Mouse (Mus musculus): ENCODE data around the gene Stat3. TPM values are rescaled to one million over a fixed set of nuclear protein-coding genes. Genes with fewer than 3 reads are reported as not detected.

The Stat3 gene
- total RNA-seq, 2 experiments from 2014 or later = 37.8 to 43.4 TPM

DNA sequence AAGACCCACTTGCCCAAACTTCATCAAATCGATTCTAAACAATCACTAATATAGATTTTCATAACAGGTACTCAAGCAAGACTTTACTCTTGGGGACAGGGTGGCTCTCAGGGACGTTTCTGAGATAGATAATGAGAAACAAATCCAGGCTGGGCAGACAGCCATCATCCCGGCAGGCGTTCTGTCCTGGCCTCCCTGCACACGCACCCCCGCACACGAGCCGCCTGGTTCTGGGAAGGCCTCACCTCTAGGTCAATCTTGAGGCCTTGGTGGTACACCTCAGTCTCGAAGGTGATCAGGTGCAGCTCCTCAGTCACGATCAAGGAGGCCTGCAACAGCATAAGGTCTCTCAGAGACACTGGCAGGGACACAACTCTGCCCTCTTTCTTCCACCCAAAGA is 43.3 kb downstream of the Stat3 start:
- ATAC-seq (replicated peaks; ENCODE audit: low FRiP score, poor library complexity, severe bottlenecking) = no peak

DNA sequence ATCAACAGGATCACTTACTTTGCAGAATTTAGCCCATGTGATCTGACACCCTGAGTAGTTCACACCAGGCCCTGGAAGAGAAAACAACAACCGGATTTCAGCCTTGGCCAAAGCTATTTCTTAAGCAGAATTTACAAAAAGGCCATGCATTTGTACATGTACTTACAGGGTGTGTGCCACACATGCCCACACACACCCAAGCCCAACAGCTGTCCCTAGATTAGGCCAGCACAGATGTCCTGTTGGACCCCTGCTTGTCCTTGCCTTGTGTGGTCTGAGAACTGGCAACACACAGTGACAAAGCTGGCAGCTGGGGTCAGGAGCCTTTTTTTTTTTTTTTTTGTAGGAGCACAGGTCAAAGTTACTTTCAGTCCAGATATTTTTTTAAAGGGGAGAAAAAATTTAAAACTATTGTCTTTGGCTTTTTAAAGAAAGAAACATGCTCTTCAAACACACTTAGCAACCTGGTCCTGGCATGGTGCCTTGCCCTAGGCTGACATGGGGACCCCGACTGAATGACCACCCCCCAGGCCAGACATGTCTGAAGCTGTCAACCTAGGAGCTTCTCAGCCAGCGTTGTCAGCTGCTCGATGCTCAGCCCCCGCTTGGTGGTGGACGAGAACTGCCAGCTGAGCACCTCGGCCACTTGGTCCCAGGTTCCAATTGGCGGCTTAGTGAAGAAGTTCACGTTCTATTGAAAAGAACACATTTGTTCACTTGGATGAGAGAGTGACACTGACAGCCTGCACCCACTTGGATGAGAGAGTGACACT is 45.0 kb downstream of the Stat3 start:
- ATAC-seq (replicated peaks; ENCODE audit: low FRiP score, poor library complexity, severe bottlenecking) = no peak

DNA sequence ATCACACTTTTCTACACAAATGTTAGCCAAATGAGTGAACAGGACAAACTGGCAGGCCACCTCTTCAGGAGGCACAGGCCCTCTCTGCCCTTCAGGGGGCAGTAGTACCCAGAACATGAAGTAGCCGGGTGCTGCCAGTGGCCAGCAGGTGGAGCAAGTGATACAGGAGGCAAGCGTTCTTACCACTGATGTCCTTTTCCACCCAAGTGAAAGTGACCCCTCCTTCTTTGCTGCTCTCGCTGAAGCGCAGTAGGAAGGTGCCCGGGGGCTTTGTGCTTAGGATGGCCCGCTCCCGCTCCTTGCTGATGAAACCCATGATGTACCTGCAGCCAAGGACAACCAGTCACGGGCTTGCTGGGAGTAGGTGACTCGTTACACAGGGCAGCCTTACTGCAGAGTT is 45.9 kb downstream of the Stat3 start:
- ATAC-seq (replicated peaks; ENCODE audit: low FRiP score, poor library complexity, severe bottlenecking) = peak; percentile 93

DNA sequence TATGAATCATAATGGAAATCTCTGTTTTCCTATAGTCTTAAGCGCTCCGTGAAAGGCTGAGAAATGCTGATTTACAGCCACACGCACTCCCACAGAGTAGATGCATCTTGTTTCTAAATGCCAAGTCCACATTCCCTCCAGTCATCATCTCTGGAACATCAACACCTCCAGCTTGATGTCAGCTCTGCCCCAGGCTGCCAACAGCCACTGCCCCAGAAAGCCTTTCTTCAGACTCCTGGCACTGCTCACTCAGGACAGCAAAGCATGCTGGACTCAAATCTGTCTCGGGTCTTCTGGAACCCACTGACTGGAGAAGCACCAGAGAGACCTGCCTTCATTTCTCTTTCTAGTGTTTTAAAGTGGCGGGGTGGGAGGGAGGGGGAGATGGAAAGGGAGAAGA is 46.9 kb downstream of the Stat3 start:
- ATAC-seq (replicated peaks; ENCODE audit: low FRiP score, poor library complexity, severe bottlenecking) = no peak

DNA sequence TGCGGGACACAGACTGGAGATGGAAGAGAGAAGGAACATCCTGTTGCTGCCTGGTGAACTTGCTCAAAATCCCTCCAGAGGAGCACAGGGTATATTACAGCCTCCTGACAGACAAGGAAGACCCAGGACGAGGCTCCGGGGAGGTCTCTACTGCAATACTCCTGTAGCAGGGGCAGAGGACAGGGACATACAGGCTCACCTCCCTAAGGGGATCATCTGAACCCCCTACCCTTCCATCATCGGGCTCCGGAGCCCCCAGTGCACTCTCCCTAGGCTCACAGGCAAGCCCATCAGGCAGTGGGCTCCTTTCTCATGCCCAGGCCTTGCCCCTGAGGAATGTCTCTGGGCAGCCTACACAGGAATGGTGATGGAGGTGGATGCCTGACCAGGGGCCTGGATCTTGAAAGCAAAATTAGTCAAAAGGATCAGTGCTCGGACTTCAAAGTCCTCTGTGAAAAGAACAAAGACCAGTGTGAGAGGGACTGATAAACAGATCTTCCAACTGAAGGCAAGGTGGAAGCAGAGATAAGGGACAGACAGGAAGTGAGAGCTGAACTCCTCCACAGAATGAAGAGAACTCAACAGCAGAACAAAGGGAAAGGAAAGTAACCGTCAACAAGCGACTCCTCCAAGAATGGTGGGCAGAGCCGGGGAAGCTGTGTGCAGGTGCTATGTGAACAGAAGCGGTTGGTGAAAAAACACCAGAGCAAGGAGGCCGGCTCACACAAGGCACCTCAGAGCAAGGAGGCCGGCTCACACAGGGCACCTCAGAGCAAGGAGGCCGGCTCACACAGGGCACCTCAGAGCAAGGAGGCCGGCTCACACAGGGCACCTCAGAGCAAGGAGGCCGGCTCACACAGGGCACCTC is 47.9 kb downstream of the Stat3 start:
- peak; percentile 50 for ATAC-seq (replicated peaks; ENCODE audit: low FRiP score, poor library complexity, severe bottlenecking)

DNA sequence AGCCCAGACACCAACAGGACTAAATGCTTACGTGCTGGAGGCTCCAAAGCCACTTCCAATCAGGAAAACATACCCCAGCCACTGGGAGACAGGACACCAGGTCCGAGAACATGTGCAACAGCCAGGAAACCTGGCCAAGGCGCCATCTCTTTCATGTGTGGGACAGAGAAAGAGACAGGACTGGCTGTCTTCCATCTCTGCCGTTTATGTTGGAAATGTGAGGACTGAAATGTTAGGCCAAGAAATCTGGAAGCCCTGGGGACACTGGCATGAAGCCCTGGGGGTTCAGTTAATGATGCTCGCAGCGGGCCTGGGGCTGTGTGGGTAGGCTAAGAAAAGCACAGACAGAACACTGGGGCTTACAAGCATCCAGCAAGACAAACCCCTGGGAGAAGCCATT is 48.9 kb downstream of the Stat3 start:
- ATAC-seq (replicated peaks; ENCODE audit: low FRiP score, poor library complexity, severe bottlenecking) = no peak

DNA sequence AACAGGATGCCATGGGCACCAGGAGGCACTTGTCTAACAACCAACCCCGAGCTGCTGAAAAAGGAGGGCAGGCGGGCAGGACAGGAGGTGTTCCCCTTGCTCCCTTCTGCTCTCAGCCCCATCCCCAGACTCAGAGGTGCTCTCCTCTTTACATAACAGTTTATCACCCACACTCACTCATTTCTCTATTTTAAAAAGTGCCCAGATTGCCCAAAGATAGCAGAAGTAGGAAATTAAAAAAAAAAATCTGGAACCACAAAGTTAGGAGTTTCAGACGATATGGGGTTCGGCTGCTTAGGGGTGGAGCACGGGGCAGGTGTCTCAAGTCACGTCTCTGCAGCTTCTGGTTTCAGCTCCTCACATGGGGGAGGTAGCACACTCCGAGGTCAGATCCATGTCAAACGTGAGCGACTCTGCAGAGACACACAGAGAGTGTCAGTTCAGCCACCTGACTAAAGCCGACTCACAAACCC is 51.0 kb downstream of the Stat3 start:
- ATAC-seq (replicated peaks; ENCODE audit: low FRiP score, poor library complexity, severe bottlenecking) = no peak

DNA sequence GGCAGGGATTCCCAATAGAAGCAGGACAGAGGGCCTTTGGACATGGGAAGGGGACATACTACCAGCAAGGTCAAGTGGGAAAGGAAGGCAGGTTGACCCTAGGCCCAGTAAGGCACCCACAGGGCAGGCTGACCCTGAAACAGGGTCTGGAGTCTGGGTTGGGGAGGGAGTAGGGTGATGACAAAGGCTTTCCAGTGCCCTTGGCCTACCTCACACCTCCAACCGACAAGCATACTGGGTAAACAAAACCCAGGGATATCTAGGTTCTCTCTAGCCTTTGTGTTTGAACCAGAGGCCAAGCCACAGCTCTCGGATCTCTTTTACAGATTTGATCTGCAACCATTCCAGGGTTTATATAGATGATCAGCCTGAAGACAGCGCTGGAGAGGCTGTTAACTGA is 51.6 kb downstream of the Stat3 start:
- ATAC-seq (replicated peaks; ENCODE audit: low FRiP score, poor library complexity, severe bottlenecking) = no peak

DNA sequence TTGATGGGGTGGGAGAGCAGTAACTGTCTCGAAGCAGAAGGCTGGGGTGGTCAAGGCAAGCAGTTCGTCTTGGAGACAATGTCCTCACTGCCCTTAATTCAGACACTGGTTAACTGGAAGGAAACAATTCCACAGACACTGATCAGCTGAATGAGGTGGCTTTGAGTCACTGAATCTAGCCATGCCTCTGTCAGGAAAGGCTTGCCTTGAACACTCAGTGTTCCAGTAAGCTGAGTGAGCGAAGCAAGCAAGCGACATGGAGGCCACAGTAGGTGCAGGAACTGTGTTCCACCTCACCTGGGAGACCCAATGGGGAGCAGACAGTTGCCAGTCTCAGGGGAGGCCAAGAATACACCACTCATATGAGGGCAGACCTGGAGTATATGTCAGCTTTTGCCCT is 52.1 kb downstream of the Stat3 start:
- ATAC-seq (replicated peaks; ENCODE audit: low FRiP score, poor library complexity, severe bottlenecking) = no peak

DNA sequence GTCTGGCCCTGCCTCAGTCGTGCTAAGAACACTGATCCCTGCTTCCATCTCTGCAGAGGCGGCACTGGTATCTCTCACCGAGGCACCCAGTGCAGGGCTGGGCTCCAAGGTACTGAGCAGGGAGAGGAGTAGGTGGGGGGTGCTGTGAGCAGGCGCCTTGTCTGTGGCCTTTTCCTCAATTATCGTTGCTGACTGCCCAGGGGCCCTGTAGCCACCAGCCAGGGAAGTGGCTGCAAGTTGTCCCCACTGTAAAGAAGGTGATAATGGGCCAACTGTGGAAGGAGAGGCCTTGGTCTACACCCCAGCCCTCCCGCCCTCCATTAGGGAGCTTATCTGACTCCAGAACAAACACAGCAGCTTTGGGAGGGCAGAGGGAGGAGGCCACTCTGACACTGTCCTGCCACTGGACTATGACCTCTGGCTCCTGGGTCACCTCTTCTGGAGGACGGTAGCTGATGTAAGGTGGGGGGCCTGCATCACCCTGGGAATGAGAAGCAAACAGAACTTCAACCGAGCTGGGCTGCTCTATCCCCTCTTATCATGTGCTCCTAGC is 53.1 kb downstream of the Stat3 start:
- peak; percentile 54 for ATAC-seq (replicated peaks; ENCODE audit: low FRiP score, poor library complexity, severe bottlenecking)

DNA sequence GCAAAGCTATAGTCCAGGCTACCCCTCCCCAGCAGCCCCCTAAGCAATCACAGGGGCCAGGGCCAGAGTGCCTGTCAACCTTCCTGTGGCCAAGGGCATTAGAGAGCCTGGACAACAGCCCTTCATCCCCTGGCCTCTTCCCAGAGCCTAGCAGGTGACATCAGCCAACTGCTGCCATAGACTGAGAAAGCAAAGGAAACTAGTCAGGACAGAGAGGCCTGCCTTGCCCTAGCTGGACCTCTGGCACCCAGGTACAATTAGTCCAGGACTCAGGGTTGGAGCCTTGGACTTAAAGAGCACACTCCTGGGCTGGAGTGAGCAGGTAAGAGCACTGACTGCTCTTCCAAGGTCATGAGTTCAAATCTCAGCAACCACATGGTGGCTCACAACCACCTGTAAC is 53.9 kb downstream of the Stat3 start:
- ATAC-seq (replicated peaks; ENCODE audit: low FRiP score, poor library complexity, severe bottlenecking) = no peak

DNA sequence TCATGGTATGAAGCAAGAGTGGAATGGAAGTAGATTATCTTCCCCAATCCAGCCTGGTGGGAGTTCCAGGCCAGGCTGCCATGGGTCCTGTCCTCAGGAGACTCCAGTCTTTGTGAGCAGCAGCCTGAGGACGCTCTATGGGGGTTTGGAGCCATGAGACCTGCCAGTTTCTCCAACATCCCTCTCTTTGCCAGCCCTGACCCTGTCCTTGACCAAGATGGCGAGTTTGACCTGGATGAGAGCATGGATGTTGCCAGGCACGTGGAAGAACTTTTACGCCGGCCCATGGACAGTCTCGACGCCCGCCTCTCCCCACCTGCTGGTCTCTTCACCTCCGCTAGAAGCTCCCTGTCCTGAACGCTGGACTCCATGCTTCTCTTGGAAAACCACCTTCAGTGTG is 55.7 kb downstream of the Stat3 start:
- no peak for ATAC-seq (replicated peaks; ENCODE audit: low FRiP score, poor library complexity, severe bottlenecking)

DNA sequence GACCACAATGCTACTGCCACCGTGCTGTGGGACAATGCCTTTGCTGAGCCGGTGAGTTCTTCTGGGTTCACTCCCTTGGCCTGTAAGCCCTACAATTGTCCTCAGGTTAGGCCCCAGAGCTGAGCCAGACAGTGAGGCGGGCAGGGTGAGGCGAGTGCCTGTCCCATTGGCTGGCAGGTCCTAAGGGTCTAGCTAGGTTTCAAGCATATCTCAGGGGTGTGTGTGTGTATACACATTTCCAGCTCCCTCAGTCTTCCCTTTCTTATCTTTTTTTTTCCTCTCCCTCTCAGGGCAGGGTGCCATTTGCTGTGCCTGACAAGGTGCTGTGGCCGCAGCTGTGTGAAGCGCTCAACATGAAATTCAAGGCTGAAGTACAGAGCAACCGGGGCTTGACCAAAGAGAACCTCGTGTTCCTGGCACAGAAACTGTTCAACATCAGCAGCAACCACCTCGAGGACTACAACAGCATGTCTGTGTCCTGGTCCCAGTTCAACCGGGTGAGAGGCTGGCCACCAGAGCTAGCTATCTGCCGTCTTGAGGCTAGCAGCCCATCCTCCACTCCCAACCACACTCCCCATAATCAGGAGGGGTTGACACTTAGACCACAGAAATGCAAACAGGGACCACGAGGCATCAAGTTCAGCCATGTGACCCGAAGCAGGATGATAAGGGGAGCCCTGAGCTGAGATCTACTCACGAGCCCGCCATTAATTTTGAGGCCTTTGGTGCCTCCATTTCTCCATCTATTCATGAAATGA is 59.8 kb downstream of the Stat3 start:
- ATAC-seq (replicated peaks; ENCODE audit: low FRiP score, poor library complexity, severe bottlenecking) = peak; percentile 47

DNA sequence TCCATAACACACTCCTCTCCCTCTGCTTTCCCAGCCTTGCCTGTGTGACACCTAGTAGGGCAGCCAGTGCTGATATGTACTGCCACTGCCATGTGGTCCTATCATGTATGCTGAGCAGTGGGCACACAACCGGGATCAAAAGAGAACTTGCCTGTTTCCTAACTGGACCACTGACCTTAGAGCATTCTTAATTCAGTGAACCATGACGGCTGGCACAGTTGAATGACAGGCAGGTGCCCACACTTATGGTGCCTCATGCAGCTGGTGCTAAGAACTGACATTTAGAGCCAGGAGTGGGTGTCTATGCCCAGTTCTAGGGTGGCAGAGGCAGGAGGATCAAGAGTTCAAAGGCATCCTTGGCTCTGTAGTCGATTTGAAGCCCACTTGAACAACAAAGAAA is 63.6 kb downstream of the Stat3 start:
- no peak for ATAC-seq (replicated peaks; ENCODE audit: low FRiP score, poor library complexity, severe bottlenecking)

DNA sequence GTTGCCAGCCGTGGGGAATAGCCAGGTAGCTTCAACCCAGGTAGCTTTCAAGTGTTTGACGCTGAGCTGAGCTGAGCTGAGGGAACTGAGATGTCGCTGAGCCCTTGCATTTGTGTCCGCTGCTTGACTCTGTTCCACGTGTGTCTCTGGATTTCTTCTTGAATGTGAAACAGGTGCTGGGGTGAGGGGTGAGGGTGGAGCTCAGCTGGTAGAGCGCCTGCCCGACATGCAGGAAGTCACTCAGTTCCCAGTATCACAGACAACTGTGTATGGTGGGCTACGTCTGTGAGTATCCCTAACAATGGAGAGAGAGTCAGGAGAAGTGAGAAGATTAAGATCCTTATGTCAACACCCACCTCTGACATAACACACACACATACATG is 68.4 kb downstream of the Stat3 start:
- ATAC-seq (replicated peaks; ENCODE audit: low FRiP score, poor library complexity, severe bottlenecking) = no peak

DNA sequence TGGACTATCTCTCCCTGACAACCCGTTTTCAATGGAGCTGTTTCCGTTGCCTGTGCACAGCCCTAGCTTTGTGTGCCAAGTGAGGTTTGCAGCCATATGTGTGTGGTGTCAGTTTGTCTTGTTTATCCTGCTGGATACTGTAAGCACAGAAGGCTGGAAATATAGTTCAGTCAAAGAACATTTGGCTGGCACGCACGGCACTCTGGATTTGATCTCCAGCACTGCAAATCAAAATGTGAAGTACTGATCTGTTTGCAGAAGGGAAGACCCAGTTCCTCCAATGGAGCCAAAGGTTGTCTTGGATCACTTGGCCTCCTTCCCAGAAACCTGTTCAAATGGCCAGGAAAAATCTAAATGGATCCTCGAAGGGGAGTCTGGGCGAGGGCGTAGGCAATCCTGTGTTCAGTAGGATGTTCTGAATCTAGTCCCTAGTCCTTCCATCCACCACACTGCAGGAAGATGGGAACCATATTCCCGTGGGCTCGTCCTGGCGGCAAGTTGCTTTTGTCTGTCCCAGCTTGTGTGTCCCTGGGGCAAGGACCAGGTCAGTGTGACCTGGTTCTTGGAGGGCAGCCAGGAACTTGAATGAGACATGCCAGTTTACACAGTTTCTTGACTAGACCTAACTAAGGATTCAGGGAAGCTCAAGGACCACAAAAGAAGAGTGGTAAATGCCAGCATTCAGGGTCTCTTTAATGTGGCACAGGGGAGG is 68.9 kb downstream of the Stat3 start:
- ATAC-seq (replicated peaks; ENCODE audit: low FRiP score, poor library complexity, severe bottlenecking) = no peak

DNA sequence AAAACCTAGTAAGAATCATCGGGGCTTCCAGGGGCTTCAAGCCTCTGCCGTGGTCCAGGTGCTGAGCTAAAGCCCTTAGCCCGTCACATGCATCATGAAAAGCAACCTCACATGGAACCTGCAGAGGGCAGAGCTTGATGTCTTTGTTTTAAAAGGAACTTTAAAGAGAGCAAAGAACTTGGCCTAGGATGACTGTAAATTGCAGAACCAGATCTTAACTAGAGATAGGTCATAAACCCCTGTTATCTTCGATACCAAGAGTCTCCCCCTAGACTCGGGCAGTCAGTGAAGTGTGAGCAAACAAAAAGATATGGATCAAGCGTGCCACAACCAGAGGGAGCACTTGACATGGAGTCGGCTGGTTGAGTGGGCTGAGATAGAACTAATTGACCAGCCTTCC is 73.7 kb downstream of the Stat3 start:
- no peak for ATAC-seq (replicated peaks; ENCODE audit: low FRiP score, poor library complexity, severe bottlenecking)

DNA sequence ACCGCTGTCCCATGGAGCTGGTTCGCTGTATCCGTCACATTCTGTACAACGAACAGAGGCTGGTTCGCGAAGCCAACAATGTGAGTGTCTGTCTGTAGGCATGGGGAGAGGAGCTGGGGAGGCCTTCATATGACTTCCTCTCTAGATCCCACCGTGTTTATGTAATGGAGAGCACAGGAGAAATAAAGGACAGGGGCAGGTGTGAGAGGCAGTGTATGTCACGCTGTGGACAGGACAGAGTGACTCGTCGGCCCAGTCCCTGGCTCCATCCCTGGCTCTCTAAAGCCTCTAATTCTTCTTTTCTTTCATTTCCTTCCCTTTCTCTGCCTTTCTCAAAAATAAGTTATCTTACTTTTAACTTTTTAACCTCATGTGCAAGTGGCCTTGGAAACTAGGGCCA is 76.2 kb downstream of the Stat3 start:
- ATAC-seq (replicated peaks; ENCODE audit: low FRiP score, poor library complexity, severe bottlenecking) = no peak

DNA sequence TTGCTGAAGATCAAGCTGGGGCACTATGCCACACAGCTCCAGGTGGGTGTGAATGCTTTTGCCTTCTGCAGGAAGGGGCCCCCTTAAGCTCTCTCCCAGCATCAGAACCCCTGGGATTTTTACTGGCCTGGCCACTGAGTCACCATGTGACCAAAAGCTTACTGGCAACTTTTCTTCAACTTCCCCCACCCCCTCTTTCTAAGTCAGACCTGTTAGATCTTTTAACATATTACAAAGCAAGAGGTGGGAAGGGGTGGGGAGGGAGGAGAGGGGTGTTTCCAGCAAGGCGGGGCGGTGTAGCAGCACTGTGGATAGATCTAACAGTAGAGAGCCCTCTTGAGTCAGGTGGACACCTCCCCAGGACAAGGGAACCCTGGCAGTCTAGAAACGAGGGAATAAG is 77.5 kb downstream of the Stat3 start:
- ATAC-seq (replicated peaks; ENCODE audit: low FRiP score, poor library complexity, severe bottlenecking) = no peak

DNA sequence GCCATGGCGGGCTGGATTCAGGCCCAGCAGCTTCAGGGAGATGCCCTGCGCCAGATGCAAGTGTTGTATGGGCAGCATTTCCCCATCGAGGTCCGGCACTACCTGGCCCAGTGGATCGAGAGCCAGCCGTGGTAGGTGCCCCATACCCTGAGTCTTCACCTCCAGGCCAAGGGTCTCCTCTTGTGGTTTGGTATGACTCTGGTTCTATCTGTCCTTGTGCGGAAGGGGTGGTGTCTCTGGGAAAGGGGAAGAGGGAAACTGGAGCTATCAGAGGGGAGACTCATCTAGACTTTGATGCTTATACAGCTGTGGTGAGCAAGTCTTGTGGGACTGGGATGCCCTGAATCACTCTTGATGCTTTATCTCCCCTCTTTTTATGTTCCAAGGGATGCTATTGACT is 78.0 kb downstream of the Stat3 start:
- peak; percentile 26 for ATAC-seq (replicated peaks; ENCODE audit: low FRiP score, poor library complexity, severe bottlenecking)
